Mouse (Mus musculus): ENCODE measurements around the gene Ankrd1.
A peak's percentile ranks its signal among the peaks of the same experiment; 100 is the strongest.

Gene Ankrd1

DNA sequence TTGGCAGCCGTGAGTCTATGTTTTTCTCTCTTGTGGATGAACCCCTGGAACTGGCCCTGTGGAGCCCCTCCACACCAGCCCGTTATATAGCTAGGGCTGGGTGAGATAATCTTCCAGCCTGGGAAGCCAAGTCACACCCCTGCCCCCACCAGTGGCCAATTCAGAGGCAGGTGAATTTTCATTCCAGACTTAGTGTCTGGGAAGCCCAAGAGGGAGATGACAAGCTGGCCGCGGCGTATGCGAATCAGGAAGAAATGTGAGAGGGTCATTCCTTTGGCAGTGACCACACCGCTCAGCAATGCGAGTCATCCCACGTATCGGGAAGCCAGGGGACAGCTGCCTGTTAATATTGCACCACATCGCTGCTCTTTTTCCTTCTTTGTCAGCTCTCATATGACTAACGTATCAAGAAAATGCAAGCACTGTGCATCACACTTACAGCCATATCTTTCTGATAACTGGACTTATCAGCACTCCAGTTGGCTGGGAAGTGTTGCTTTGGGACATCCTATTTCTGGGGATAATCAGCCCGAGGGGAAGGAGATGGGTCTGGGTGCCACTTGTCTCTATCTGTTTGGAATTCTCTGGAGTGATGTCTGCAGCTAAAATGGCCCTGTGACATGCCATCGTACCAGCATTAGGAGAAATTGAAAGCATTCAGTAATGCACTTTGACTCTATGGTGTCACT, at the start of gene Ankrd1:
Ankrd1 (minus strand) TSS at position 317 of the 689 bp plus-strand sequence.
- no peak for DNase-seq (ENCODE audit: low spot score in 2 of 2)

DNA sequence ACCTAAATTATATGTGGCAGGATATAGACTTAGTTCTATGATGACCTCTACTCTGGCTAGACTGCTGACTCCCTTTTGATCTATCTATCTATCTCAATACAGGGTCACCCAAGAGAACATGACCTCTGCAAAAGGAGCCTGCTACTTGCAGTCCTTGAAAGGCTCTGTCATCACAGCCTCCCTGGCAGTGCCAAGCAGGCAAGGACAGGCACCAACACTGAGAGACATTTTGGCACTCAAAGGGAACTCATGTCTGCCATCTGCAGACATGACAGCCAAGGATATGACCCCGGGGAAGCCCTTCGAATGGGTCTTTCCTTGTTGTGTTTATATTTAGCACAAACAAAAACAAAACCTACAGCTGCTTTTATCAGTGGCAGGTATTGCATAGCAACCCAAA, 49.2 kb upstream of the Ankrd1 start:
- DNase-seq (ENCODE audit: low spot score in 2 of 2), result no peak

DNA sequence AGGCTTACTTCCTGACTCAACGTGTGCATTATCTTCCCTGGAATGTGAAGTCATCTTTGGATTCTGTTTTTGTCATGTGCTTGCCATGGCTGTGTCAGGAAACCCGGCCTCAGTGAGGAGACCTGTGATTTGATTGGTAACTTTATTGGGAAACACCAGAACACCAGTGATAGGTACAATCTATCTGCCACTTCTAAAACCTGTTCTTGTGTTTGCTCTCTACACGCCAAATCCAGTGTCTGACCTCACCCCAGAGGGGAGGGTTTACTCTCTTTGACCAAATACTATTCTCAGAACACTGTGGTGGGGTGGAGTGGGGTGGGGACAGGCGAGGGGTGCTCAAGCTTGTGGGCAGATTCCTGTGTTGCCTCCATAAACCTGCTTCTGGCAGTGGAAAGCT, 48.2 kb upstream of the Ankrd1 start:
- DNase-seq (ENCODE audit: low spot score in 2 of 2), result no peak

DNA sequence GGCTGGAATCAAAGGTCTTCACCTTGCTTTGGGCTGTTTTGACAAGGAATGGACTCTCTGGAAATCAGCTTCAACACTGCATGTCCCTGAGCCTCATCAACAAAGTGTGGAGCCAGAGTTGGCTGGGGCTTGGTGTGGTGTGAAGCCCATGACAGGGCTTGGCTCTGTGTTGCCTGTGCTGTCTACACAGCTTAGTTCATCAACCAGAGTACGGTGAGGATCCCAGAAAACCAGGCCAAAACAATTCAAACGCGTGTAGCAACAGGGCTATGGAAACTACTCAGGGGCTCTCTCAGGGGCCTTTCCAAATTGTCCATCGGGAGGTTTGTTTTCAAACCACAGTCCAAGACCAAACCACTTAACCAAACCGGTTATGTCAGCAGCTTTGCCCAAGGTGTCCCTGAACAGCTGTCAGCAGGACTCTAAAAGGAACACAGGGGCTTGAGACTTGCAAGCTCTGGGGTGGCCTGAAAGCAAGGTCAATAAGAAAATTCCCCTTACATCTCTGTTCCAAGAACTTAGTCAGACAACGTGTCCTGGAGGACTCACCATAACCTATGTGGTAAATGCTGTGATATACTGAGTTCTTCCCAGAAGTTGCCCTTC, 47.5 kb upstream of the Ankrd1 start:
- no peak for DNase-seq (ENCODE audit: low spot score in 2 of 2)

DNA sequence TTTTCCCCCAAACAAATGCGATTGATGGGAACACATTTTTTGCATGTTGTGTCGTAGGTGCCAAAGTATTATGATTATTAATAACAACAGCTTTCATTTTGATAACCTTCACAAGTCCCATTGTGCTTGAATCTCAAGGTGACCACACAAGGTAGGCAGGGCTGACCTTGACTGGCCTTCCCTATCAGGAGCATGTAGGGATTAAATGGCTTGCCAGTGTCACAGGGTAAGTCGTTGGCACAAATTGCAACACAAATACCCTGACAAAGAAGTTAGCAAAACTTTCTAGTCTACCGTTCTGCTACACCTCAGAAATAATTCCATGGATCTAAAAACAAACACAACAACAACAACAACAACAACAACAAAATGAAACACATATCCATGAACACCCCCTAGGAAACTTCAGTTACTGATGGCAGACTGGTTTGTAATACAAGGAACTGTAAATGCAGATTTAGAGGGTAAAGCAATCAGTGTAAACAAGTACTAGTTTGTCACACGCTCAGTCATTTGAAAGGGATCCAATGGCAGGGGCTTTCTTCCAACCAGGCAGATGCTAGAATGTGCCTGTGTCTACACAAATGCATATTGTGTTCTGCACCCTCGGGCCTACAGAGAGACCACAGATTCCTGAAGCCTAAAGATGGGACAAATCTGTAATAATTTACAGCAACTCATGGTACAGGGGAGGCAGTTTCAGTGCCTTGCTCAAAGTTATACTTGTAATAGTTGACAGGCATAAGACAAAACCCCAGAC, 46.7 kb upstream of the Ankrd1 start:
- DNase-seq (ENCODE audit: low spot score in 2 of 2), result no peak

DNA sequence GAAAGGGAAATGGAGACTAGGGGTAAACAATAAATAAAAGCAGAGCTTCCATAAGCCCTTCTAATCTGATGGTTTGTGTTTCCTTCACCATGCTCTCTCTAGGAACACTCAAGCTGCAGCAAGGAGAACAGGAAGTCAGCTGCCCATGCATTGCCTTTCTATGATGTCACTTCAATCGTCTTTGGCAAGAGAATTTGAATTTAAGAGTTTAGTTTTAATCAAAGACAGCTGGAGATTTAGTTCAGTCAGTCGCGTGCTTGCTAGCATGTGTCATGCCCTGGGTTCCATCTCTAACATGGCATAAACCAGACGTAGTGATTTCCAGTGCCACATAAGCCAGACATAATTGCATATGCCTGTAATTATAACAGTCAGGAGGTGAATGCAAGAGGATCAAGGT, 45.5 kb upstream of the Ankrd1 start:
- no peak for DNase-seq (ENCODE audit: low spot score in 2 of 2)

DNA sequence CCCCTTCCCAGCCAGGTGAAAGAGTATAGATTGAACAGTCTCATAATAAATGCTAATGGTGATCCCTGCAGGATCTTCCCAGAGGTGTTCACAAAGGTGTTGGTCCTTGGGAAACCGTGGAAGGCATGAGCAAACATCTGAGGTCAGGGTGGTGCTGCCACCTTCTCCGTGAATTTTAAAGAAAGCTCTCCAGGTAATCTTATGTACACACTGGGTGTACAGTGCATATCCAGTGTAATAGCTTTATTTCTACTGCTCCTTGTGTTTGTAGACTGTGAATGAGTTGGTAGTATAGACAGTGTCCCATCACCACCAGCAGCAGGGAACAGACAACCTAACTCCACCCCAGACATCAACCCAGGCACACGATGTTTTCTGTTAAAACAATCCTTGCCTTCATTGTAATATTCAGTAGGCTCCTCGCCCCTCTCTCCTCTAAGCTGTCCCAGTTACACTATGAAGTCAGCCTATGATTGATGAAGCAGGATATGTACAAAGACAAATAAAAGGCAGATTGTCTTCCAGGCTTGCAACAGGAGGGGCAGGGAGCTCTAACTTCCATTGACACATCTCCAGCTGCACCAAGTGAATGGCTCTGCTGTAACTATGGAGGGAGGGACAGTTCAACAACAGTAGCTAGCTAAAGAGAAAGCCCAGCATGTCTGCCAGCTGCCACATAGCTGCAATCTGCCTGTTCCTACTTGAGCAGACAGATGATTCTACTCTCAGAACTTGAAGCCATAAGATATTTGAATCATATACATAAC, 30.5 kb upstream of the Ankrd1 start:
- no peak for DNase-seq (ENCODE audit: low spot score in 2 of 2)

DNA sequence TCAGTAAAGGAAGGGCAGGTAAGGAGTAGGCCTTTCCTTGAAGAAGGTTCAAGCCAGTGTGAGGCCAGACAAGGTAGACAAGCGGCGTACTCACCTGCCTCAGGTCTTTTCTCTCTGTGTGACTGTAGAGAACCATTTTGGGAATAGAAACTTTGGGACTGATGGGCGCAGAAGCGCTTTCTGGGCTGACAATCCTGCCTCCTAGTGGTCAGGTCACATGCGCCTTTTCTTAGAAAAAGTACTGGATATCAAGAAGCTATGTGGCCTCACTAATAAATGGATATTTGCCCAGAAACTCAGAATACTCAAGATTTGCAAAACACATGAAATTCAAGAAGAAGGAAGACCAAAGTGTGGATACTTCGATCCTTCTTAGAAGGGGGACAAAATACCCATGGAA, 28.7 kb upstream of the Ankrd1 start:
- no peak for DNase-seq (ENCODE audit: low spot score in 2 of 2)

DNA sequence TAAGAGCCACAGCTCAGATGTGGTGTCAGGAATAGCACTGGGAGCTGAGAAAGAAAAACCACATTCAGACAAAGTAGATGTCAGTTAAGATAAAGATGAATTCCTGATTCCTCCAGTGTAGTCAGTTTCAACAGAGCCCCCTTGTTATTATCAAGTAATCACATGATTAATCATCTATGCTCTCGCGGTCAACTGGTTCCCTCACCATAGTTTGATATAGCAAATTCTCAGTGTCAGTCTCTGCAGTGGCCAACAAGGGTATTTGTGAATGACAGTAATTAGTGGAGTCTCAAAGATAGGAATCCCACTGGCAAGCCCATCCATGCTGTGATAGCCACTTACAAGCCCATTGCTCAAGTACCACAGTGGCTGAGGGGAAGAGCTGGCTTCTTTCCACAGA, 23.7 kb upstream of the Ankrd1 start:
- no peak for DNase-seq (ENCODE audit: low spot score in 2 of 2)

DNA sequence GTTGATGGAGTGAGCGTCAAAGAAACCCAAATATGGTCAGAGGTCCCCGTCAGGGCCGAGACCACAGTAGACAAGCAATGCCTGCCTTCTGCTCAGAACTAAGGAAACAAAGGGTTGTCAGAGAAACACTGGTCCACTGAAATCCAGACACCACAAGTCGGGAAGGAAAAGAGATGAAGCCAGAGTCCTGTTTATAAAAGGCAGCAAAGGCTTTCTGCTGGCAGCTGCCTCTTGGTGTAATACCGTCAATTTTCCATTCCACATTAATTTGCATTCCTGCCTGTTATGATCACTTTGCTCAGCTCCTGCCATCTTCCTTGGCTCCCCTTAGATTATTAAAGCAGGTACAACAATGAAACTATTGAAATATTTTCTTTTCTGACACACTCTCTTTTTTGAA, 13.8 kb upstream of the Ankrd1 start:
- DNase-seq (ENCODE audit: low spot score in 2 of 2), result no peak

DNA sequence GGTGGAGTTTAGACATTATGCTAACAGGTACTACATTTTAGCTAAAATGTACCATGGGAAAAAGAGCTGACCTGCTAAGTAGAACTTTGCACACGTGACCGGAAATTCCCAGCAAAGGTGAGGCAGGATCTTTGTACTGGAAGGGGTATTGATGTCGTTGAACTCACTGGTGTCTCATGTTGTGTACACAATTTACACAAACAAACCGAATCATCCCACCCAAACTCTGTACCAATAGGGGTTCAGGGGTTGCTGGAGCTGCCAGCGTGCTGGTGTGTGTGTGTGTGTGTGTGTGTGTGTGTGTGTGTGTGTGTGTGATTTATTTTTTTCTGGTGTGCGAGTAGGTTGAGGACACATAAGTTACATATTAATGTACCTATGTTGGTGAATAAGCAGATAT, 13.2 kb upstream of the Ankrd1 start:
- DNase-seq (ENCODE audit: low spot score in 2 of 2), result no peak

DNA sequence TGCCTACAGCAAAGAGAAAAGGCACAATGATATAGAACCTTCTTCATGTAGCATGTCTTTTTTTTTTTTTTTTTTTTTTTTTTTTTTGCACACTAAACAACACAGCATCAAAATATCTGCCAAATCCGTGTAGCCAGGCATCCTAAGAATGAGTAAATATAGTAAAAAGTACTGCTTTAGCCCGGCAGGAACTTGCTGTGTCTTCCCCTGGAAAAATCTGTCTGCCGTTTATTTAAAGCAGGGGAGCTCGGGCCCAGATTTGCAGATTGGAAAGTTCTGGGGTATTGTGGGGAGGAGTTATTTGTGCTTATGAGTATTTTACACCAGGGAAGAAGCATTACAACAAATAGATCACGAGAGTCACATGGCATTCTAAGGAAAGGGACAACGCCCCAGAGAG, 12.1 kb upstream of the Ankrd1 start:
- no peak for DNase-seq (ENCODE audit: low spot score in 2 of 2)

DNA sequence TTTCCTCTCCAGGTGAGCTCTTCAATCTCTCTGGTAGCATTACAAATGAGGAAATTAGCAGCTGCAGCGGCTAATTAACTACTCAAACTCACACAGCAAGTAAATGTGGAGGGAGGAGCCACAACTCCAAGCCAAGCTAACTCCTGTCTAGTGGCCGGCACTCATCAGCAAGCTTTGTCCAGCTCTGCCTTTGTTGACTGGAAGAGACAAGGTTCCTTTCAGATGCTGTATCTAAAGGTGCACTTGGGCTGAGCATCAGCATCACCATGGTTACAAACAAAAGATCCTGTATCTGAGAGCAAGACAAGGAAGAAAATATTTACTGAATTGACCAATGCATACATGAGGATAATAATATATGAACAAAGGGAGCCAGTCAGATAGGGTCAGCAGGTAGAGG, 10.3 kb upstream of the Ankrd1 start:
- no peak for DNase-seq (ENCODE audit: low spot score in 2 of 2)

DNA sequence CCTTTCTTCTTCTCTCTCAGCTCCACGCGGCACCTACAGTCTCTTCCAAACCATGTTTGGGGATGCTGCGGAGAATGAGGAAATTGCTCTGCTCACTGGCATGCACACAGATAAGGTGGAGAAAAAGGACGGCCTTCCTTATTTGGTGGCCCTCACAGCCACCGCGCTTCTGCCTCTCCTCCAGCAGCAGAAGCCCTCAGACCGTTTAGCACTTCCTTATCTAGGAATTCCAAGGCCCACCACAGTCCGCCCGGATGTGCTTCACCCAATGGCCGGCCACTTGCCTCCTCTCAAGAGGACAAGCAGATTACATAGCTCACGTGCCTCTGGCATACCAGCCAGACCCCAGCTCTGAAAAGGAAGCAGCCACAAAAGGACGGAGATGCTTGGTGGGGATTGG, 9.7 kb upstream of the Ankrd1 start:
- DNase-seq (ENCODE audit: low spot score in 2 of 2), result peak in 1 of 2 experiments; percentile 2

DNA sequence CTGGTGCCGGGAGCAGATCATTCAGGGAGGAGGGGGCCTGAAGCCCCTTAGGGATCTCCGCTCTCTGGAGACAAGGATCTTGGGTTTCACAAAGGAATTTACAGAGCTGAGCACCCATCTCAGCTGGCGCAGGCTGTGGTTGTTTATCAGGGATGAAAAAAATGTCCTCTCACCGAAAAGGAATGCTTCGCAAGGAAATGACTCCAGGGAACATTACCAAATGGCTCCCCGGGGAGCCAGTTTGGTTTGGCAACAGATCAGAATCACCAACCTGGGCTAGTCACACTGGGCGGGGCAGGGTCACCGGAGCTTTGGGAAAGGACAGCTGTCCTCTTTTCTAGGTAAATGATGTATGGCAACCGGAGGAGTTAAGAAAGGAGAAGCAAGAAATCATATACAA, 9.3 kb upstream of the Ankrd1 start:
- DNase-seq (ENCODE audit: low spot score in 2 of 2), result peak in 1 of 2 experiments; percentile 11

DNA sequence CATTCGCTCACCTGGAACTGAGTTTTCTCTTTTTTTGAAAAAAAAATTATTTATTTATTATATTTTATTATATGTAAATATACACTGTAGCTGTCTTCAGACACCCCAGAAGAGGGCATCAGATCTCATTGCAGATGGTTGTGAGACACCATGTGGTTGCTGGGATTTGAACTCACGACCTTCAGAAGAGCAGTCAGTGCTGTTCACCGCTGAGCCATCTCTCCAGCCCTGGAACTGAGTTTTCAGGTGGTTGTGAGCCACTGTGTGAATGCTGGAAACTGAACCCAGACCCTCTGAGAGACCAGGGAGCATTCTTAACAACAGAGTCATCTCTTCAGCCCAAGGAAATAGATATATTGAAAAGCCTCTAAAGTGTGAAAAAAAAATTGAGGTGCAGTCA, 8.5 kb upstream of the Ankrd1 start:
- DNase-seq (ENCODE audit: low spot score in 2 of 2), result no peak

DNA sequence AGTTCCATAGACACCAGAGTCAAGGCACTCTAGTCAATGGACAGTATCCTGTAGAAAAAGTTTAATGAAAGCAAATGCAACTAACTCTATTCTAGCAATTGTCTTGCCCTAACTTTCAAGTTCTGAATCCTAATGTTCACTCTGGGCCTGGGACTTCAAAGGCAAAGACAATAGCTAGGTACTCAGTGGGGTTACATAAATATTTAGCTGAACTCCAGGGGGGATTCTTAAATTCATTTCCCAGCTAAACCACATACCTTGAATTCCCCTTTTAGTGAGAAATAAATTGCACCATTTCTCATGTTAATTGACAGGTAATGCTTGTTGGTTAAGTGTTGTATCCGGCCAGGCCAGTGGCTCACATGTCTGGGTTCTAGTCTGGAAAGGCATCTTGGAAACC, 4.3 kb upstream of the Ankrd1 start:
- DNase-seq (ENCODE audit: low spot score in 2 of 2), result no peak

DNA sequence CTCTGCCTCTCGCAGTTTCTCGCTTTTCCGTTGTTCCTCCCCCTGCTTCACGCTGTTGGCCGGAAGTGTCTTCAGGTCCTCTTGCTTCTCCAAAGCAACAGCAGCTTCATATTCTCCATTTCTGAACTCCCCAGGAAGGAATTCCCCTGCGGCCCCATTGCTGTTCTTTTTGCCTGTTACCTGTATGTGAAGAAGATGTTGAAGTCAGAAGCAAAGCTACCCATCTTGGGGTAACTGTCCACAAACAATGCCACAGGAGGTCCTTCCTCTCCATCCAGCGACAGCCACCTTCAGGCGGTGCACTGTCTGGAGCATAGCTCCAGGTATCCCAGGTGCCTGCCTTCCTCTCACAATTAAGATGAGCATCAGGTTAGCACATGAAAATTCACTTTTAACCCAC, 680 bp downstream of the Ankrd1 start:
- no peak for DNase-seq (ENCODE audit: low spot score in 2 of 2)

DNA sequence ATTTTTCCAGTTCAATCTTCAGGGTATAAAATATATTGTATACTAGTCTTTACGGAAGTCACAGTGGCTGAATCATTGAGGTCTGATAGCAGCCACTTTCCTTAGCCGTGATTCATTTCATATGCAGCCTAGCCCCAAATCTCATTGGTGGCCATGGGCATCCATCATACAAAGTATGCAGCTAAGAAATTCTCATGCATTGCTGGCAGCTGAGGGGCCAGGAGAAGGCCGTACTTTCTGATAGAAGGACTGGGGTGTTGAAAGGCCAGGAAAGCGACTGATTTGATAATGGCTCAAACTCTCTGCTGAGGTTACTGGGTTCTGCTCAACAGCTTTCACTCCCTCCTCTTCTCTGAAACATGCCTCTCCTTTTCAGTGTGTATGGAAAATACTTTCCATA, 3.7 kb downstream of the Ankrd1 start:
- no peak for DNase-seq (ENCODE audit: low spot score in 2 of 2)

DNA sequence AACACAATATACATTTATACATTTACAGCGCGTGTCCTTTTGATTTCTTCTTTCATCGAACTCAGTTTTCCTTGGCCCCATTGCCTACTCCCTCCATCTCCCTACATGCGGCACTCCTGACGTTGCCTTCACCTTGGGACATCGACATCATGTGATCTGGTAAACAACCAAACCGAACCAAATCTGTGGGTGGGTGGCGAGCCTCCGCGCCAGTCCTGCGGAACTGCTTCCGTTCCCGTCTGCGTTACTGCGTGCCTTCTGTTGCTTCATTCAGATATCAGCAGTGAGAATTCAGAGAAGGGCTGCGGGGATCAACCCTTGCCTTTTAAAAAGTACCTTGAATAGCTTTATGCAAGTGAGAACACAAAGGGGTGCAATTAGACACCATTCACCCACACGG, 7.9 kb downstream of the Ankrd1 start:
- no peak for DNase-seq (ENCODE audit: low spot score in 2 of 2)

DNA sequence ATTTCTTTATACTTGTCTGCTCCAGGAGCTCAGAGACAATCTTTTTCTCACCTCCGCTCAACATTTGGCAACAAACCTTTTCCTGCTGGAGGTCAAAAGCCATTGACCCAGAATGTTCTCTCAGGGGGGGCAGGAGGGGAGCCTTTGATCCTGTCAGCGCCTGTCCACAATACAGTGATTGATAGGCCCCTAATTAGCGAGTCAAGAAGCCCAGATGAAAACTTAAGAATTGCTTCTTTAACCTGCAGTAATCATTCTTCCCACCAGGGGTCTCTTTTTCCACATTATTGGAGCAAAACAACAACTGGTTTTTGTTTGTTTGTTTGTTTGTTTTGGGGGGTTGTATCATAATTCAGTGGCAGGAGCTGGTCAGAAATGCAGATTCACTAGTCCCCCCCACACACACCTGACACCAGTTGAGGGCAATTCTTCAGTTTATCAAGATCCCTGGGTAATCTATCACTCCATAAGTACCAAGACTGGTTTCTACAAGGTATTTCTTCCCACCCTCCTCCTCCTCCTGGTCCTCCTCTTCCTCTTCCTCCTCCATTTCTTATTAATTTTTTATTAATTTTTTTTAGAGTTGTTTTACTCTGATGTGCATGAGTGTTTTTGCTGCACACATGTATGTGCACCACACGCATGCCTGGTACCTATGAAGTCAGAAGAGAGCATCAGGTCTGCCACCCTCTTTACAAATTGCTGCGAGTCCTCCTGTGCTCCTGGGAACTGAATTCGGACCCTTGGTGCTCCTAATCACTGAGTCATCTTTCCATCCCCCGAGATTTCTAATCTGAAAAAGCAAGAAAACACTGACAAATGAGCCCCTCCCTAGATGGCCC, 8.6 kb downstream of the Ankrd1 start:
- DNase-seq (ENCODE audit: low spot score in 2 of 2), result no peak

DNA sequence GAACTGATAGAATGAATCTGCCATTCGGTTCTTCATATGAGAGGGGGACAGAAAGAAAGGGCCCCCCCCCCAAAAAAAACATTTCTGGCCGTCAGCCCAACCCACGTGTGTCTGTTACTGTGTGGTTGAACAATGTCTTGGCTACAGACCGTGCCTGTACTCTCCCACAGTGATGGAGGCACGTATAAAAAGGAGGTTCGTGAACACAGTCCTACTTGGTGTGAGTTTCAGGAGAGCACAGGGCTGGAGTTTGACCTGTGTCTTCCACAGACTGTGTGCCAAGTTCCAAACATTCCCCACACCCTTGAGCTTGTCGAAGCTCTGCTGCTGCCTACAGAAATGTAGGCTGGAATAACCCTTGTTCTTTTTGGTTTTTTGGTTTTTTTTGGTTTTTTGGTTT, 9.4 kb downstream of the Ankrd1 start:
- DNase-seq (ENCODE audit: low spot score in 2 of 2), result no peak
